Mouse (Mus musculus): ENCODE results near the gene Rgl2.

DNA sequence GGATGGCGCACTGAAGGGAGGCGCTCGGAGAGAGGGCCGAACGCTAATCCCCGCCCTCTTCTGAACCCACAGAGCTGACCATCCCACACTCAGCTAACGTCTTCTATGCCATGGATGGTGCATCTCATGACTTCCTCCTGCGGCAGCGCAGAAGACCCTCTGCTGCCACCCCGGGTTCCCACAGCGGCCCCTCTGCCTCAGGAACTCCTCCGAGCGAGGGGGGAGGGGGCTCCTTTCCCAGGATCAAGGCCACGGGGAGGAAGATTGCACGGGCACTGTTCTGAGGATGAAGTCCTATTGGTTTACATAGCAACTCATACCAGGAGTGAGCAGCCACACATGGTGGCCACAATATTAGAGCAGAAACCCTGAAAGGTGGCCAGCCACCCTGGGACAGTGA, 7.7 kb downstream of the Rgl2 start:
- no peak for TF ChIP-seq EP300 (IDR thresholded peaks at IDR 0.05; ENCODE audit: insufficient read depth, low read depth, low read length)
- TF ChIP-seq CTCF (IDR thresholded peaks at IDR 0.05; ENCODE audit: low read depth, low read length): no peak

Measured in ES-Bruce4 (cell line).